Mouse (Mus musculus) ovary, postnatal 14 days (tissue): Measurements from ENCODE around the gene Alkbh4.
"Not testable (repeated sequence)": the region's sequence is repeated elsewhere in the genome, so short reads cannot be mapped to it uniquely, and the experiment has no call there.

Source experiments
- DNase-seq: peaks from one replicate; pipeline ENCODE4 v3.0.0; 2022; ENCODE audit warnings: low spot score

The Alkbh4 gene

DNA sequence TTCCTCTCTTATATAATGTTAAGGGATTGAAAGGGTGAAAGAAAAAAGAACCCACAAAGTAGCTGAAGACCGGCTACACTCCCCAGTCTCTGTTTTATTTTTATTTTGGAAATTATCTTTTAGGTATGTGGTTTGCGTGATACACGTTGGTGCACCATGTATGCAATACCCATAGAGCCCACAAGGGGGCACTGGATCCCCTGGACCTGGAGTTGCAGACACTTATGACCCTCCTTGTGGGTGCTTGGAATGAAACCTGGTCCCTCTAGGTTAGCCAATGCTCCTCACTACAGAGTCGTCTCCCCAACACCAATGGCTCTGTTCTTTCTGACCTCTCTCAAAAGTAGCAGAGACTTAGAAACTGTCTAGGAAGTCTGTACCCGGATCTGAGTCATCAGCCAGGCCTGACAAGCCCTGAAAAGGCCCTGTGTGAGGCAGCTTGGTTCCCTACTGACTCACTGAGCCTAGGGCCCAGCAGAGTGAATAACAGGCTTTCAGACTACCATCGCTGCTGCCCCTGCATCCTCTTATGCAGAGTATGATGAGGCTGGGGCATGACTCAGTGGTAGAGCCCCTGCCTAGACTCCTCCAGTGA is 7.3 kb downstream of the Alkbh4 start:
- no peak for DNase-seq

GRCm38 (mm10) chr5:136144606-136145430 is 8.9 kb downstream of the Alkbh4 start:
- no peak for DNase-seq

DNA sequence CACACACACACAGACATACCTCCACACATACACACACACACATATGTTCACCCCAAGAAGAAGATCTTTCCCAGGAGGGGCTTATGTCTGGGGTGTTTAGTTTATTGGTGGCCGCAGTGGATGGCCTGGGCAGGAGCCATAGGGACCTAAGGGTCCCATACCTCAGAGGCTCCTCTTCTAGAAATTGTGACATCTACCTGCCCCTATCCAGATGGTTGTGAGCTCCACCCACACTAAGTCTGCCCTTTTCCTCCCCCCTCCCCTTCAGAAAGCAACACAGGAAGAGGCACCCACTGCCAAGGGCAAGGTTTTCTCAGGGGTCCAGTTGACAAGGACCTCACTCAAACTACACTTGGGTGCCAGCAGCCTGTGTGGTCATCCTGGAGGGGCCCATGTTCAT is 11.0 kb downstream of the Alkbh4 start:
- DNase-seq, result no peak

DNA sequence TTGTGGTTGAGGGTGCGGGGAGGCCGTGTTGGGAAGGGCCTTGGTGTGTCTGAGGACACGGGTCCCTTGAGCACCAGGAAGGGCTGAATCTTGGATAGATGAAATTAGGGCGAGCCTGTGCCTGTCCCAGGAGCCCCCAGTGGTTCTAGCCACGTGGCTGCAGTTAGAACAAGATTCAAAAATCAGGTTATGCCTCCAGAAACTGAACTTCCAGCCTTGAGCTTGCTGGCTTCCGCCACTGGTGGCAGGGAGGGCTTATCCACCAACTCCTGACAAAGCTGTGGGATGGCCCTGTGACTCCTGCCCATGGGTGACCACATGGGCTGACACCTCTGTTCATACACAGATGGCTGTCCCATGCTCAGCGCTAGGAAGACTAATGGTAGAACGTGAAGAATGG is 11.8 kb downstream of the Alkbh4 start:
- no peak for DNase-seq

DNA sequence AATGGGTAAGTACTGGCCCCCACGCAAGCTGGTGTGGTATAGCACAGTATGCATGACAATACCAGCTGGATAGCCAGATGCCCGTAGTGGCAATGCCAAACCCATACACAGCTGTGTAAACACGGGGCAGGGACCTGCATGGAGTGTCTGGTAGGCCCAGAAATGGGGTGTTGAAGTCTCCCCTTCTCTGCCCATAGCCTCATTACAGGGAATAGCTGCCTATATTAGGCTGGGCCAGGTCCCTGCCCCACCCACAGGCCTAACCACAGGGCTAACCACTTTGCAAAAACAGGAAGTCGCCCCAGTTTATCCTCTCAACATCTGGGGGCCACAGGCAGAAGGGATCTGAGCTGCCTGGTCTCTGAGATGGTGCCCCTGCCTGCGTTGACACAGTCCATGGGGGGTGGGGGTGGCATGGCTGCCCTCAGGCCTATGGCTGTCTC is 13.2 kb downstream of the Alkbh4 start:
- not testable (repeated sequence) for DNase-seq

GRCm38 (mm10) chr5:136152365-136152764 is 16.4 kb downstream of the Alkbh4 start:
- DNase-seq, result no peak

GRCm38 (mm10) chr5:136155399-136155798 is 19.5 kb downstream of the Alkbh4 start:
- DNase-seq, result no peak

GRCm38 (mm10) chr5:136160084-136160483 is 24.1 kb downstream of the Alkbh4 start:
- not testable (repeated sequence) for DNase-seq

- no peak for DNase-seq
Measured at GRCm38 (mm10) chr5:136163807-136164474, 28.0 kb downstream of the Alkbh4 start.

DNA sequence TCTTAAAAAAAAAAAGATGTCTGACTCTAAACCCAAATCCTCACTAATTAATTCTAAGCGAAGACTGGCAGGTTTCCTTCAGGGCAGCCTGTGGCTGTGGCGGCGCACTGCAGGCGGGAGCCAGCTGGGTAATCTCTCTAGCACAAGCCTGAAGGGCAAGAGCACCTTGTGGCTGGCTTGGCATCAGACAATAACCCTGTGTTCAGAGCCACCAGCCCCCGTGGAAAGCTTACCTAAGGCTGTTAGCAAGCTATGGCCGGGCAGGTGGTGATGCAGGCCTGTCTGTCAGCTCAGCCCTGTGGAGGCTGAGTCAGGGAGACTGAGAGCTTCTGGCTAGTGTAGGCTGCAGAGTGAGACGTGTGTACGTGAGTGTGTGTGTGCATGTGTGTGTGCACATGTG is 29.3 kb downstream of the Alkbh4 start:
- DNase-seq, result no peak

DNA sequence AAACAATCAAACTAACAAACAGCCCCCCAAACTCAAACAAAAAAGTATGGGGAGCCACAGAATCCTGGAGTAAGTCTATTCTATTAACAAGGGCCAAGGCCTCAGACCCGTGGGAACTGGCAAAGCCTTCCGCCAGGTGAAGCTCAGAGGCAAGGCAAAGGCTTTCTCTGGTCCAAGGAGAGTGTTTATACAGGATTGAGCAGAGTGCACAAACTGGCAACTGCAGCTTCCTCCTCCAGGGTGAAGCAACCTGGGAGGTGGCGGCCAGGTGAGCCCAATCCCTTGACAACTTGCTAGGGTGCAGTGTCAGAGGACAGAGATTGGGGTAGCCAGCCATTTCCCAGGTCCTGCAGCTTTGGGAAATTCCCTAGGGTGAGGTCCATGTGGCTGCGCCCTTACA is 31.4 kb downstream of the Alkbh4 start:
- no peak for DNase-seq

GRCm38 (mm10) chr5:136168071-136168470 is 32.1 kb downstream of the Alkbh4 start:
- DNase-seq, result no peak

DNA sequence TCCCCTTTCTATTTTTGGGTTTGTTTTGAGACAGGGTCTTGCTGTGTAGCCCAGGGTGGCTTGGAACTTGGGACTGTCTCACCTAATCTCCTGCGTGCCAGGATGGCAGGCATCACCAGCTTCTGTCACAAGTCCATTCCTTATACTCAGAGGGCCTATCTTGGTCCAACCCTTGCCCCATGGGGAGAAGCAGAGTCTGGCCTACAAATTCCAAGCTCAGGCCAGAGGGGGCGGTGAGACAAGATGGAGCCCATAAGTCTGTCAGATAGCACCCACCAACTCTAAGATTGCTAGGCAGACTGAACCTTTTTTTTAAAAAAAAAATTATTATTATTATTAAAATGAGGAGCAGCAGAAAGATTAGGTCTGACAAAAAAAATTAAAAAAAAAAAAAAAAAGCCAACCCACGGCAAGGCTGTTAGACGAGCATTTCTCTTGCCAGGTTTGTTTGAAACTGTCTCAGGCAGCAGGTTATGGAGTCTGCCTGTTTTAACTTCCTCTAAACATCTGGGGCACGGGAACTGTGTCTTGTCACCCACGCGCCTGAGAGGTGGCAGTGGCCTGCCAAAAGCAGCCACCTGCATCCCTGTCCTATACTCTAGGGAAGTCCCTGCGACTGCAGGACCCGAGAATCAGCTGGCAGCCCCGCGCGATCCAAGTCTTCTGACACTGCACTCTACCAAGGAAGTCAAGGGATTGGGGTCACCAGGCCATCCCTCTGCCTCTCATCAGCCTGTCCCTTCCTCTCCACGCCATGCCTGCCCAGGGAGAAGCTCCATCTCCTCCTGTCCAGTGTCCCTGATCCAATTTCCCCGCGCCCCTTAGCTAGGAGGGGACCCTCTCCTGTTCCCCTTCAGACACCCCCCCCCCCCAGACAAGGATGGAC is 33.9 kb downstream of the Alkbh4 start:
- peak; percentile 18 for DNase-seq

GRCm38 (mm10) chr5:136170512-136171362 is 34.8 kb downstream of the Alkbh4 start, which contains the start of gene Orai2:
TSS of gene Orai2 (minus strand) at chr5:136170713.
- peak; percentile 52 for DNase-seq

DNA sequence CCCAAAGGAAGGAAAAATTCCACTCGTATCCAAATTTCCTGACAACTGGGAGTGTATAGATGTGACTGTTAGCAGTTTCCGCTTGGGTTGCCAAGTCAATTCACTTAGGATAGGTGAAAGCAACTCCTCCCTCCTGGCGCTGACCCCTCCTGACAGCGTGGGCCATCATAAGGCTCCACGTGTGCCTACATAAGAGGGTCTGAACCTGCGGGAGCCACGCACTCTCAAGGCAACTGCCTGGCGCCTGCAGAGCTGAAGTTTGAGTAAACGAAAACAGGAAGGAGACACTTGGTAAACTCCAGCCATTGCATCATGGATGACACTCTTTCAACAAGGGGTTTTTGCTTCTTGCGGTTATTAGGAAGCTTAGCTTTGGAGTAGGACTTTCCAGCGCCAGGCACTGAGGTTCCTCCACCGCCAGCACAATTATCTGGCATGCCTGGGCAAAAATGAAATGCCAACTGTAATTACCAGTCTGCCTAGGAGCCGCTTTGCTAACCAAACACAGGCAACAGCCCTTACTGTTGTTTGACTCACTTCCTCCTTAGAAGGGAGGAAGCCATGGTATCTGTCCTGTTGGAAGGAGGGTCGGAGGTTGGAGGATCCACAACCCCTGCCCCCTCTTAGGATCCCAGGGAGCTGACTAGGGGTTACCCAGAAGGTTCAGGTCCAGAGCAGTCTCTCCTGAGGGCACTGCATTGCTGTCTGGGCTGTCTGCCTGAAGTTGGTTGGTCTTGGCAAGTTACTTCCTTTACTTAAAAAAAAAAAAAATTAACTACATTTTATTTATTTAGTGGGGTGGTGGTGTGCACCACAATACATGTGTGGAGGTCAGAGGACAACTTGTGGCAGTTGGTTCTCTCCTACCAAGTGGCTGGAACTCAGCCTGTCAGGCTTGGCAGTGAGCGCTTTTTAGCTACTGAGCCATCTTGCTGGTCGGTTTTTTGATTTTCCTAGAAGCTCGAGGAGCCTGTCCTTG is 35.7 kb downstream of the Alkbh4 start:
- DNase-seq, result no peak

GRCm38 (mm10) chr5:136172939-136173338 is 37.0 kb downstream of the Alkbh4 start:
- no peak for DNase-seq

DNA sequence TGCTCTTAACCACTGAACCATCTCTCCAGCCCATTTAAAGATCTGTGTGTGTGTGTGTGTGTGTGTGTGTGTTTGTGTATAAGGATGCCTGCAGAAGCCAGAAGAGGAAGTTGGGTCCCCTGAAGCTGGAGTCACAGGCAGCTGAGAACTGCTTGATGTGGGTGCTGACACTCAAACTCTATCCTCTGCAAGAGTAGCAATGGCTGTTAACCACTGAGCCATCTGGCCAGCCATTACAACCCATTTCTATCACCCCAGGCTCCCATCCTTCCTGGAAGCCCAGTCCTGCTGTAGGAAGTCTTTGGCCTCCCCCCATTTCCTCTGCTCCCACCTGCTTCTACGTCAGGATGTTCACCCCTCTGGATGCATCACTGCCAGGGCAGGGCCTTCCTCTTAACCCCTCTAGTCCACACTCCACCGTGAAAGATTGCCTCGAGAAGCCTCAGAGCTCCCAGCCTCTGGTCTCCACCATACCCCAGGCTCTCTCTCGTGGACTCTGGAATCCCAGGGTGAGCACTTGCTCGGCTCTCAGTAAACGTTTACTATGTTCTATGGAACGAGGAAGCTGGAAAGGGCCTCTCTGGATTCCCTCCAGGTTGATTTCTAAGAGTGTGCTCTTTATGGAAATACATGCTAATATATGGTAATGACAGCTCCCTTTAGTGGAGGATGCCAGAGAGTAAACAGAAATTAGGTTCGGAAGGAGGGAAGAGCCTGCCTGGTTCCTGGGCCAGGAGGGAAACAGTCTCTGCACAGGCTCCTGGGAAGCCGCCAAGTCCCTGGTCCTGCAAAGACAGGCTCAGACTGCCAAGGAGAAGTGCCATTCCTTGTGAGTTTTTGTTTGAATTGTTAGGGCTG is 37.9 kb downstream of the Alkbh4 start:
- peak; percentile 30 for DNase-seq

DNA sequence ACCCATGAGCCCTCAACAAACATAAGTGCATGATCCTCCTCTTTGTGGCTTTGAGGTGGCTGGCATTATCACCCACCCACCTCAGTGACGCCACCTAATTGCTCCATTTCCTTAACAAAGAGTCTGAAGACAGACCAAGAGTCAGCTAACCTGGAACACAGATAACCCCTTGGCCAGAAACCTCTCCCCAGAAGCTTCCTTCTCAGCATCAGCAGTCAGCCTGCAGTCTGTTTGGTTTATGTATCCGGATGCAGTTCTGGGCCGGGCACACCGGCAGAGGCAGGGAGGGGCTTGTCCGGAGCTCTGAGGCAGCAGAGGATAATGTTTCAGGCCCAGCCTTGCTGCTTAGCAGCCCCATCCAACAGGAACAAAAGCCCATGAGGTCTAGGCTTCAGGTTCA is 43.6 kb downstream of the Alkbh4 start:
- no peak for DNase-seq

GRCm38 (mm10) chr5:136181197-136181596 is 45.3 kb downstream of the Alkbh4 start:
- no peak for DNase-seq
